Mouse (Mus musculus) bone marrow, adult 2 months (tissue): ENCODE data around the gene Olfr670. TPM values are rescaled to one million over a fixed set of nuclear protein-coding genes. Genes with fewer than 3 reads are reported as not detected.
"Not testable (repeated sequence)": the region's sequence is repeated elsewhere in the genome, so short reads cannot be mapped to it uniquely, and the experiment has no call there.

Experiments
- H3K27ac ChIP-seq: fragments of 200-500 bp; 2 replicates; pipeline ENCODE4 v1.5.1; 2012; ENCODE audit warnings: low read depth, mild to moderate bottlenecking, control low read depth, inconsistent platforms, low read length; ENCODE audit not compliant: control insufficient read depth, poor library complexity, insufficient read depth
- H3K4me1 ChIP-seq: fragments of 200-500 bp; 2 replicates; pipeline ENCODE4 v1.6.1; 2011; ENCODE audit warnings: low read length; ENCODE audit not compliant: control insufficient read depth, insufficient read depth
- H3K4me3 ChIP-seq: fragments of 200-500 bp; replicated peaks from 2 replicates; pipeline ENCODE3; 2011; ENCODE audit warnings: mild to moderate bottlenecking, low read depth, low read length, control low read depth; ENCODE audit not compliant: control insufficient read depth
- CTCF ChIP-seq: fragments of 200-500 bp; IDR thresholded peaks from 2 replicates; pipeline ENCODE4 v1.5.1; 2011; ENCODE audit warnings: low read length, control low read depth; ENCODE audit not compliant: control insufficient read depth, insufficient read depth
- POLR2A ChIP-seq: fragments of 200-500 bp; IDR thresholded peaks from 2 replicates; pipeline ENCODE4 v1.6.1; 2011; ENCODE audit warnings: low read depth, mild to moderate bottlenecking, control low read depth, low read length, borderline replicate concordance; ENCODE audit not compliant: control insufficient read depth
- WGBS: fragments of 180-500 bp; shearing (Covaris S2); methylation state at CpG from one replicate; pipeline ENCODE4 v1.1.7; 2018; 5-methylcytosine and 5-hydroxymethylcytosine counted together
- polyA plus RNA-seq: library from polyadenylated mRNA; stranded (reverse); fragments of >200 nt; gene quantifications from 2 replicates; pipeline ENCODE4 v1.2.4, GENCODE M21; 2011; ENCODE audit warnings: low replicate concordance; ENCODE audit not compliant: missing spikeins, insufficient read depth, insufficient read length

The Olfr670 gene
- not detected in 2 replicates for polyA plus RNA-seq

DNA sequence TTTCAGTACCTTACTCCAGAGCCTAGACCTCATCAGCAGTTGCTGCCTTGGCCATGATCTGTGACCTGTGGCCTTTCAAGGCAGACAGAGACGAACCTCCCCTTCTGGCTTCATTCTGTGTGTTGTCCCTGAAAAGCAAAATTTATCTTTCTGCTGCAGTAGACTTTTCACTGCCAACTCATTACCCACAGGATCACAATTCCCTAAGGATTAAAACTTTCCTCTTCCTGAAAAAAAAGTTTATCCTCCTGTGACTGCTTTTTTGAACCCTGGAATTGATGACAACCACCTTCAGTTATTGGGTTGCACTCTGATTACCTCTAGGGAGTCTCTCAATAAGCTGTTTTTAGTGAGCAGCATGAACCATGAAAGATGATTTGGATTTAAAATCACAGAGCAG, at the start of gene Olfr670:
Gene Olfr670 (minus strand): TSS at position 101 of the 400 bp plus-strand sequence.
- no peak for TF ChIP-seq POLR2A
- TF ChIP-seq CTCF, result no peak
- Histone ChIP-seq H3K4me3 (no peak within 1 kb of the TSS), H3K4me1 (no peaks in the 10 kb centered on the region), H3K27ac (no peak within 1 kb of the TSS)
- 58% methylated on average over 1 of the region's 1 CpGs for WGBS

DNA sequence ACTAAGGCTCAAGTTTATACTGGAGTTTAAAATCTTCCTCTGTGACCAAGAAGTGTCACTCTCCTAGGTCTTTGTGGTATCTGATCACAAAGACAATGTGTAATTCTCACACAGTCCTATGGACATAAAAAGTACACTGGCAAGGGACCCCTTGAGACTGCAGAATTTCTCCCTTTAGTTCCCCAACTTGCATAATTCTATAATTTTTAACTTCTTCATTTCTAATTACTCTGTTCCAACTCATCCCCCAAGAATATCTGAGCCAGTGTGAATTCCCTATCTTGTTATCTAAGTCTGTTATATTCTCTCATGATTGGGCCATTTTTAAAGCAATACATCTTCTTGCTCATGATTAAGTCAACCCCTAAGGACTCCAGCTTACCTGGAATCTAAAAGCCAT, 39.5 kb upstream of the Olfr670 start, which contains the start of gene Olfr672:
Gene Olfr672 (minus strand): TSS at position 101 of the 400 bp plus-strand sequence.
- H3K4me3 ChIP-seq, result no peak within 1 kb of the TSS
- TF ChIP-seq CTCF (no peak), POLR2A (no peak)

DNA sequence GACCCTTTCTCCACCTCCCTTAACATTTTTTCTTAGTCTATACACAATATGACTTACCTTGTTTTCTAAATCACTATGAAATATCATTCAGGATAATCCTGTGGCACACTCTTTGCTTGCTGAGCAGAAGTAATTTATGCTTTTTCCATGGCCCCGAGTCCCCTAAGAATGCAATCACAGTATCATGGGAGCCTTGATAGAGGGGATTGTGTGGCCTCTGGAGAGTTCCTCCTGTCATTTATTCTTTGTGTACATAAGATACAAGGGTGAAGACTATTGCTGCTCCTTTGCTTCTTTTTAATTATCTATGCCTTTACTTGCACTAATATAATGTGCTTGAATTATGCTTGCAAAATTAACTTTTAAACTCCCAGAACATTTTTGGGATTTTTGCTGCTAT, 16.6 kb upstream of the Olfr670 start, which contains the start of gene Olfr671:
Gene Olfr671 (minus strand): TSS at position 101 of the 400 bp plus-strand sequence.
- TF ChIP-seq POLR2A (no peak), CTCF (no peak)
- 68% methylated on average over 1 of the region's 1 CpGs for WGBS
- no peak within 1 kb of the TSS for H3K4me3 ChIP-seq
- no peaks in the 10 kb centered on the region for H3K4me1 ChIP-seq
- H3K27ac ChIP-seq, result no peak within 1 kb of the TSS

More for the DNA sequence above, 39.5 kb upstream of the Olfr670 start, which contains the start of gene Olfr672:
- Histone ChIP-seq H3K27ac (no peak within 1 kb of the TSS), H3K4me1 (no peaks in the 10 kb centered on the region)

DNA sequence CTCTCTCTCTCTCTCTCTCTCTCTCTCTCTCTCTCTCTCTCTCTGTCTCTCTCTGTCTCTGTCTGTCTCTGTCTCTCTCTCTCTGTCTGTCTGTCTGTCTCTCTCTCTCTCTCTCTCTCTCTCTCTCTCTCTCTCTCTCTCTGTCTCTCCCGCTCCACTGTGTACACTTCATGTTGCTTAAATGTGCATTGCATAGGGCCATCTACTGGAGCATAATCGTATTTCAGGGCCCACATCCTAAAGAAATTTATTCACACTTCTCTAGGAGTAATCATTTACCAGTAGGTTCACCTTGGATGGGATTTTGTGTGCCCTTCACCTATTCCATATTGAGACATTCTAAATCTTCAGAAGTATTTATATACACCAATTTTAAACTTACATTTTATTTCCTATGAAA, 10.1 kb upstream of the Olfr670 start:
- H3K4me1 ChIP-seq, result not testable (repeated sequence)

DNA sequence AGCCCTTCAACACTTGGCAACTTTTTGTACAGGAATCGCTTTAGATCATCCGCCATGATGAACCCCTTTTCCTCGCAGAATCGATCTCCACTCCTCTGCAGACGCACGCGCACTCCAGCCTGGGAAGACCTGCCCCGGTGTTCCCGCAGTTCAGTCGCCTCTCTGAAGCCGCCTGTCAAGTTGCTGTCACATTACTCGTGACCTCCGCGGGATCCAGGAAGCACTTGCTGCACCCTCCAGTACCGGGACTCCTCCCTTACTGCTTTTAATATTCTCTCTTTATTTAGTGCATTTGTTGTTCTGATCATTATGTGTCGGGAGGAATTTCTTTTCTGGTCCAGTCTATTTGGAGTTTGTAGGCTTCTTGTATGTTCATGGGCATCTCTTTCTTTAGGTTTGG, 12.2 kb downstream of the Olfr670 start:
- not testable (repeated sequence) for H3K4me1 ChIP-seq, H3K4me3 ChIP-seq, H3K27ac ChIP-seq
- WGBS, result 90% methylated on average over 16 of the region's 16 CpGs

More for the DNA sequence above, 10.1 kb upstream of the Olfr670 start:
- H3K27ac ChIP-seq, H3K4me3 ChIP-seq: not testable (repeated sequence)
- WGBS, result 59% methylated on average over 2 of the region's 2 CpGs

DNA sequence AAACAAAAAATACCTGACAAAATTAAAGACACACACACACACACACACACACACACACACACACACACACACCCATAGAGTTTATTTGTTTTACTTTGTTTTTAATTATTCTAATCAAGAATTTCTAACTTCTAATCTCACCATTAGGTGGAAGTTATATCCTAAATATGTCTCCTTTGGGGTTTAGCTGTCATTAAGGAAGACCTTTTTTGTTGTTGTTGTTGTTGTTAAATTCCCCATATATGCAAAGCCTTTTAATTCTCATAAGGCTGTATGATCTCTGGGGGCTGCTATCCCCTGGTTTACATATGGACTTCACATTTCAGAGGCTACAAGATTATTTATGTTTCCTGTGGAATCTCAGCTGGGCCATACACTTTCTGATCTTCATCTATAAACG, 28.5 kb downstream of the Olfr670 start, which contains the start of gene Olfr669:
Gene Olfr669 (plus strand): TSS at position 301 of the 400 bp plus-strand sequence.
- WGBS, result 76% methylated on average over 1 of the region's 1 CpGs
- no peak within 1 kb of the TSS for H3K27ac ChIP-seq
- no peaks in the 10 kb centered on the region for H3K4me1 ChIP-seq
- TF ChIP-seq CTCF (no peak), POLR2A (no peak)
- no peak within 1 kb of the TSS for H3K4me3 ChIP-seq

DNA sequence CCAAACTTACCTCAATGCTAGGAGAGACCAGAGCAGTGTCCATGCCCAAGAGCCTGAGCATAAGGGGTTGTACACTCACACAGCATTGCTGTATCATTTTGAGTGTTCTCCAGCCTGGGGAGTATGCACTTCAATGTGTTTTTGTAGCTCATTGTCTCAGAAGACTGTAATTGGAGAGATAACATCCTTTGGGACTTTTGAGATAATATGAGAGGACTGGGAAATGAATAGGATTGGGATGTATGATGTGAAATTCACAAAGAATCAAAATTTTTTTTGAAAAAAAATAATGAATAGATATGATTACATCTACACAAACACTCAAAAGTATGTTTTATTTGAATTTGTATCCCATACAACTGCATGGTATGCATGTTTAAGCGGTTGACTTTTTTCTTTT, 34.5 kb downstream of the Olfr670 start, which contains the start of gene Olfr668:
Gene Olfr668 (minus strand): TSS at position 101 of the 400 bp plus-strand sequence.
- H3K4me3 ChIP-seq, result no peak within 1 kb of the TSS
- no peak within 1 kb of the TSS for H3K27ac ChIP-seq
- 67% methylated on average over 1 of the region's 1 CpGs for WGBS
- H3K4me1 ChIP-seq, result no peaks in the 10 kb centered on the region
- TF ChIP-seq CTCF (no peak), POLR2A (no peak)

DNA sequence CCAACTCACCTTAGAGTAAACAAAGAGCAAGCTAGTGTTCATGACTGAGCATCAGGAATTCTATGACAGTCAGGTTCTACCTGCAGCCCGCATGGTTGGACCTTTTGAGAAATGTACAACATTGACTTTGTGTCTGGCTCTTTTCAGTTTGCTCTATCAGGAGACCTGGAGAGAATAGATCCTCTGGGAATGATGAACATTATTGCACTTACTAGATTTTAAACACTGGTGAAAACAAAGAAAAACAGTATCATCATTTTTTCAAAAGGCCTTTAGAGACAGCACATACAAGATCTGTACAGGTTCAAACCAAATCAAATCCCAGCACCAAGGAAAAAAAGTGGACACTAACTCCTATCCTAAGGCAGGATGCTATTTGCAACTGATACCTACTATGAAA, 41.0 kb downstream of the Olfr670 start, which contains the start of gene Olfr667:
Gene Olfr667 (minus strand): TSS at position 101 of the 400 bp plus-strand sequence.
- WGBS, result 89% methylated on average over 1 of the region's 1 CpGs
- no peak for TF ChIP-seq CTCF
- no peak within 1 kb of the TSS for H3K4me3 ChIP-seq
- H3K4me1 ChIP-seq, result no peaks in the 10 kb centered on the region
- no peak within 1 kb of the TSS for H3K27ac ChIP-seq

Other genes starting within 250 kb of the Olfr670 start
- gene Usp17le, start 185.2 kb downstream of the Olfr670 start, polyA plus RNA-seq, result not detected in 2 replicates
- not detected in 2 replicates for gene Usp17lb, start 120.0 kb downstream of the Olfr670 start, polyA plus RNA-seq
- not detected in 2 replicates for gene Usp17la, start 105.6 kb downstream of the Olfr670 start, polyA plus RNA-seq
- gene Olfr665, start 84.6 kb downstream of the Olfr670 start, polyA plus RNA-seq, result not detected in 2 replicates
- not detected in 2 replicates for gene Olfr666, start 66.7 kb downstream of the Olfr670 start, polyA plus RNA-seq
- not detected in 2 replicates for gene Olfr667, start 41.1 kb downstream of the Olfr670 start, polyA plus RNA-seq
- gene Olfr668, start 34.6 kb downstream of the Olfr670 start, polyA plus RNA-seq, result not detected in 2 replicates
- not detected in 2 replicates for gene Olfr669, start 28.4 kb downstream of the Olfr670 start, polyA plus RNA-seq
- gene Olfr671, start 16.5 kb upstream of the Olfr670 start, polyA plus RNA-seq, result not detected in 2 replicates
- gene Olfr672, start 39.4 kb upstream of the Olfr670 start, polyA plus RNA-seq, result not detected in 2 replicates
- not detected in 2 replicates for gene Olfr675, start 65.8 kb upstream of the Olfr670 start, polyA plus RNA-seq
- not detected in 2 replicates for gene Olfr676, start 70.1 kb upstream of the Olfr670 start, polyA plus RNA-seq
- not detected in 2 replicates for gene Olfr677, start 88.8 kb upstream of the Olfr670 start, polyA plus RNA-seq
- gene Olfr678, start 101.9 kb upstream of the Olfr670 start, polyA plus RNA-seq, result not detected in 2 replicates
- gene Olfr679, start 118.6 kb upstream of the Olfr670 start, polyA plus RNA-seq, result not detected in 2 replicates
- not detected in 2 replicates for gene Olfr680-ps1, start 130.2 kb upstream of the Olfr670 start, polyA plus RNA-seq
- not detected in 2 replicates for gene Olfr681, start 154.2 kb upstream of the Olfr670 start, polyA plus RNA-seq
- not detected in 2 replicates for gene Olfr683, start 184.4 kb upstream of the Olfr670 start, polyA plus RNA-seq
- not detected in 2 replicates for gene Olfr684, start 201.0 kb upstream of the Olfr670 start, polyA plus RNA-seq
- gene Olfr685, start 223.4 kb upstream of the Olfr670 start, polyA plus RNA-seq, result not detected in 2 replicates
- gene Olfr686, start 244.9 kb upstream of the Olfr670 start, polyA plus RNA-seq, result not detected in 2 replicates